Mouse (Mus musculus): Measurements from ENCODE around the gene Olfr695.

DNA sequence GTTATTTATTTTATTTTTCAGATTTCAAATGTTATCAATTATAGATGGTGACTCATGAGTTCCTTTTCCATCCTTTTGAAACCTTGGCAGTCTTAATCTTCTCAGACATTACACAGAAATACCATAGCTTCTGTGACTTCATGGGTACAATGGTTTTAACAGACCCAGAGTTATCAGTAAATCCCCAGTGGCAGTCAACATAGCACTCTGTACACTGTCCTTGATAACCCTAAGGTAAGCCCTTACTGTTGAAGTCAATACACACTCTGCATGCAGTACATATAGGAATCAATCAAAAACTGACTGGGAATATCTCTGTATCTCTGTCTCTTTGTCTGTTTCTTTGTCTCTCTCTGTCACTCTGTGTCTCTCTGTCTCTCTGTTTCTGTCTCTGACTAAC, 20.8 kb upstream of the Olfr695 start:
- TF ChIP-seq CTCF (IDR thresholded peaks at IDR 0.05; ENCODE audit: borderline replicate concordance, control insufficient read depth, extremely low read depth, insufficient read depth, low read length, poor library complexity) = no peak
- TF ChIP-seq POLR2A (IDR thresholded peaks at IDR 0.05; ENCODE audit: control insufficient read depth, extremely low read depth, insufficient read depth, low read length, poor library complexity) = no peak
